Mouse (Mus musculus) kidney, adult 11 months (tissue): ENCODE measurements at regions not wholly inside any gene's neighbourhood (a gene's known extent, or its start where the extent isn't known, plus 50 kb on each side); places are given as distances from the start of the nearest gene placed in this dataset.

Experiments used
- DNase-seq: peaks from one replicate; pipeline ENCODE4 v3.0.0; 2022

- DNase-seq = no peak
Observed at GRCm38 (mm10) chr7:136056876-136057484, 340.8 kb upstream of the Mki67 start.

GRCm38 (mm10) chr7:136058319-136058718 lies 342.2 kb upstream of the Mki67 start:
- DNase-seq = no peak

- DNase-seq = no peak
Observed at GRCm38 (mm10) chr7:136058751-136059681, 342.9 kb upstream of the Mki67 start.

- no peak for DNase-seq
Observed at GRCm38 (mm10) chr7:136059896-136060295, 343.7 kb upstream of the Mki67 start.

DNA sequence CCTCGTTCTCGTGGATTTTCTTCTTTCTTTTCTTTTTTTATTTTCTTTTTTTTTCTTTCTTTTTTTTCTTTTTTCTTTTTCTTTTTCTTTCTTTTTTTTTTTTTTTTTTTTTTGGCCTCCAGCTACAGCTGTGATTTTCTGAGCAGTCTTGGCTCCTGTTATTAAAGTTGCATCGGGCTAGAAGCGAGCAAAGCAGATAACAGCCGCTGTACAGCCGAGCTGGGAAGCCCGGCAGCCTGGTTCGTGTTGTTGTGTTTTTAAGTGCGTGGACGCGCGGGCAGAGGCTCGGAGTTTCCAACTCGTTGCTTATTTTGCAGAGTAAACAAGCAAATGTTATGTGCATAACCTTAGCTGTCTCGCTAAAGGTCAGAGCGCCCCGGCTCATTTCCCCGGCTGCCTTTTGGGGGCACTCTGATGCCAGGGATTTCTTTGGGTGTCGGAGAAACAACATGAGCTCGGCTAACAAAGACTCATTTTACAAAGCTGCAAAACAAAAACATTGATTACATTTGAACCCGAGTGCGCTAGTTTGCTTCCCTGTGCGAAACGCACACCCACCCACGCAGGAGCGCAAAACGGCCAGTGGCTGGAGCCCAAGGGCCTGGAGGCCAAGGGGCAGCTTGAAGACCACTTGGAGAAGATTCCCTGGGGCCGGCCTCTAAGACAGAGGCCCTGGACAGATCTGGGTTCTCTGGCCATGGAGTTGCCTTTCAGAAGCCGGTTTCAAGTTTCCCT lies 344.3 kb upstream of the Mki67 start:
- DNase-seq = peak; percentile 75

DNA sequence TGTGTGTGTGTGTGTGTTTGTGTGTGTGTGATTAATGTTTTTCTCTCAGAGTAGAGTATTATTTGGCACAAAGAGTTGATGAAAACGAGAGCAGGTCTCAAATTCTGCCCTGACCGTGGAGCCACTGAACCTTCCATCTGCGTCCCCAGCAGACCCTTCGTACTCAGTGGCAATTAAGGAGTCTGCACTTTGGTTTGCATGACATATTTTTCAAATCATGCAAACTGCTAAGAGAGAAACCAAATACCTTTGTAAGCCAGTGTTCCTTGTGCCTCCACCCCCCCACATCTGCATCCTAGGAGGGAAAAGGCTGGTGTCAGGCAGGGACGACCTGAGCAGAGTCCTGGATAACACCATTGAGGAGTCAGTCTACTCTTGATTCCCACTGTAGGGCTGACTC lies 346.5 kb upstream of the Mki67 start:
- no peak for DNase-seq

- DNase-seq = no peak
Observed at GRCm38 (mm10) chr7:136065038-136065678, 349.0 kb upstream of the Mki67 start.

GRCm38 (mm10) chr7:136065679-136066055 lies 349.5 kb upstream of the Mki67 start:
- DNase-seq = no peak

DNA sequence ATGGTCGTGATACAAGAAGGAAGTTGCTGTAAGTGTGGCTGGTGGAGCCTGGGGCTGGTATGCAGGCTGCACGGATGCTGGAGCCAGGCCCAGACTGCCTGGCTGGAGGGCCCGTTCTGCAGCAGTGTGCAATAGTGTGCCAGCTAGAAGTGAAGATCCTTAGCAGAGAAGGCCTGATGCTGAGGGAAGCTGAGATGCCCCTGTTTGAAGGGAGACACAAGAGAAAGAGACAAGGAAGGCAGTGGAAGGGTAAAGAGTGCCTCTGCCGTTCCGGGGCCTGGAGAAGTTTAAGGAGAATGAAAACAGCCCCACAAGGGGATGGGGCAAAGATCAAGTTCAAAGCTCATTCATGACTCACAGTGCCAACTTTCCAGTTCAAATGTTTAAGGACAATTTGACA lies 354.7 kb upstream of the Mki67 start:
- peak; percentile 67 for DNase-seq

GRCm38 (mm10) chr7:136071331-136071730 lies 355.2 kb upstream of the Mki67 start:
- DNase-seq = peak; percentile 69

DNA sequence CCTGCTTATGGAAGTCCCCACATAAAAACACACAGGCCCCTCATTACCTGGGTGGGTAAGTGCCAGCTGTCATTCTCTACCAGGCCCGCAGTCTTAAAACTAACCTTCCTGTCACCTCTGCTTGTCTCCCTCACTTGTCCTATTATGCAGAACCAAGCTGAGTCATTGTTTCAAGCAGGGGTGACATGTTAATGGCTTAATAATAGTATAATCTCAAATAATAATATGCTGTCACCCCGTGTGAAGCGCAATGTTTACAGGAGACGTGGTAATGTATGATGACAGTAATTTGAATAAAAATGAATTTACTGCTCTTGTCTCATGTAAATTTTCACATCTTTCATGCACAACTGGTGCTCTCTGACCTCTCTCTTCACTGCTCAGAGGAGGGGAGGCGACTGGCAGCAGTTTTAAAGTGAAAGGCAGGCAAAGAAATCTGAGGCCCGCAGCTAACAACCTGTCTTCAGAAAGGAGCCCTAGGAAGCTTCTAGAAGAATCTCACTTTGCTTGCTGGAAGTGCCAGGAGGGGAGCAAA lies 357.2 kb upstream of the Mki67 start:
- DNase-seq = no peak

DNA sequence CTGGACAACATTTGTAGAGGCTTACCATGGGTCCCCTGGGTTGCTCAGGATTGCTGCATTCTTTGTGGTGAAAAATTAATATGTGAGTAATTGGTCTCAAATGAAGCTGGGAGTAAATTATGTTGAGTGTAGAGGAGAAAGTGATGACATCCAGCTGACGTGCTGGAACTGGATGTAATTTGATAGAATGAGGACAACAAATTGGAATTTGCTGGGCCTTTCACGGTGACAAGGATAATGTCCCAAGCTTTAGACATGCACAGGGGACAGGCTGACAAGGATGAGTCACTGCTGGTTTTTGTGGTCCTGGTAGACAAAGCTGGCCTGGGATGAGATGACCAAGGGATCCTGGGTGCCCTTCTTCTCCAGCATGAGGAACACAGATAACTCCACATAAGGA lies 357.9 kb upstream of the Mki67 start:
- DNase-seq = no peak

GRCm38 (mm10) chr7:136081534-136082252 lies 365.5 kb upstream of the Mki67 start:
- no peak for DNase-seq

GRCm38 (mm10) chr7:136082253-136082867 lies 366.2 kb upstream of the Mki67 start:
- no peak for DNase-seq

DNA sequence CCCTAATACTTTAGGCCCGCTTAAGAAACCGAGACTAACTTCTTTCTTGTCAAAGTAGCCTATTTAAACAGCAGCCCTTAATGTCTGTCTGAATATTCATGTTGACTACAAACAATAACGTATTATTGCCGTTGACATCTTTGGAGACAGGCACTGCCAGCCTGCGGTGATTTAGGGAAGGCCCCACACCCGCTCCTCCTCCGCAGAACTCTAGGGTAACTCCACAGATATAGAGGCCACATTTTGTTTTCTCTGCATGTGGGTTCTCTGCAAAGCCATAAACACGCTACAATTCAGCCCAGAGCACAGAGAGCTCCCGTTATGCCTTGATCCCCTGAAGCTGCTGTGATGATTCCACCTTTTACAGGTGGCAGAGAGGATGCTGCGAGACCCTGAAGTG lies 366.8 kb upstream of the Mki67 start:
- no peak for DNase-seq

DNA sequence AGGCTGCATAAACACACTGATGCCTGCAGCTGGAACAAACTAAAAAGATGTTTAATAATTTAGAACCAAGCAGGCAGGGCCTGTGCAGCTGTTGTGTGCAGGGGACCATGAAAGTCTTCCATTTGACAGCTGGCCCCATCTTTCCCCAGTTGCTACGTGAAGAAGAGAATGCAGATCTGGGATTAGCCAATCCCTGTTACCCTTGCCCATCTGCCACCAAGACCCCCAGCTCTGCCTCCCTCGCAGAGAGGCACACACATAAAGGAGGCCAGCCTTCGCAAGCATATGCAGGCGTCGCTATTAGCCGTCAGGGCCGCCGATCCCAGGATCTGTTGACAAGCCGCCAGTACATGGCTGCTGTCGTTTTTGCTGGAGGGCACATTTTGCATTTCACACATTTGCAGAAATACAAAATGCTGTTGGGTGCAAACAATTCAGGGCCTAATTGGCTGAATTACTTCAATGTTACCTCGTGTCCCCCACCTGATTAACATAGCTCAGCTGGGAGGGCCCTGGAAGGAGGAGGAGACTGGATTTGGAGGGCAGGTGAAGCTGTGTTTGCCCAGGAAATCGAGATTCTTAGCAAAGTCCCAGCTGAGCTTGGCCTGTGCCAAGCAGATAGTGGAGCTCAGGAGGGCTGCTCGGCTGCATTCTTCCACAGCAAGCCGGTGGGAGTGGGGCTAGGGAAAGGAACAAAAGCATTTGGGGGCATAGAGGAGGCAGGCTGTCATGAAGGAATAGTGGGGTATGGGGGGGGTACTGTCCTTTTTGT lies 367.6 kb upstream of the Mki67 start:
- no peak for DNase-seq

DNA sequence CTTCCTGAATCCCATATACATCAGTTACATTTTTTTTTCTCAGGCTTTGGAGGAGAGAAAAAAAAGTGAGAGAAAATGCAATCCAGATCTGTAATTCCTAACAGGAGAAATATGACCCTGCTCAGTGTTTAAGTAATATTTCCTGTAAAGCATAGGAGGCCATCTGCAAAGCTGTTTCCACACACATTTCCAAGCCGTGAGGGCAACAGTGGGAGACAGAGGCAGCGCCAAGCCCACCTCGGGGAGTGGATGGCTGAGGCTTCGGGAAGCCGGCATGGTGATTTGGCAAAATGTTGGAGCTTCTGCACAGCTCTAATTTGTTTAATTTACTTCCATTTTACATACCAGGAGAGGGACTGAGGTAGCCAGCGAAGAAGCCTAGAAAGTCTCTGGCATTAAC lies 372.6 kb upstream of the Mki67 start:
- no peak for DNase-seq

DNA sequence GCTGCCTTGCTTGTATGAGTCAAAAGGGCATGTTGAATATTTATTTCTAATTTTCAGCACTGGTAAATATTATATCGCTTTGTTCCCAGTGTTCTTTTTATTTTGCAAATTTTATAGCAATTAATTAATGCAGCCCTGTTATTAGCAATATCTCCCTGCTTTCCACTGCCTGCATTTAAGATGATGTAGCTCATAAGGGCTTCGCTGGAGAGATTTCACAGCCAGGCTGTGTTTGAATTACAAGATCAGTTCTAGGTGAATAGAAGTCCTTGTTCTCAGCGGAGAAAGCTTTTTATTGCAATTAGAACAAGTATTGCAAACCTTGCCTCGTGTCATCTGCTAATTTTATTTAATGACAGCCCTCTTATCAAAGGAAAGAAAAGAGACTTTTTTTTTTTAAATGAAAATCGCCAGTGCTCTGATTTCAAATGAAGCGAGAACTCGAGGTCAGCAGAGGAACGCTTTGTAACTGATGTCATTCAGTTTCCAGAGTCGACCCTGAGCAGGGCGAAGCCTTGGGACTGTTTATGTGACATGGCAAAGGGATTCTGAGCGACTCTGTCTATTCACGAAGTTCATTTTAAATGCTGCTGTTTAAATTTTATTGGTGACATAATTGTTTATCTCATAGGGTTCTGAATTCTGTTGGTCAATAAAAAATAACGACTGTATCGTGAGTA lies 378.7 kb upstream of the Mki67 start:
- DNase-seq = no peak

GRCm38 (mm10) chr7:136104021-136104420 lies 387.9 kb upstream of the Mki67 start:
- no peak for DNase-seq

- DNase-seq = no peak
Observed at GRCm38 (mm10) chr7:136112163-136112562, 396.0 kb upstream of the Mki67 start.
